Mouse (Mus musculus) gastrocnemius, postnatal 36 days (tissue): ENCODE results near the gene Gm21974. TPM values are rescaled to one million over a fixed set of nuclear protein-coding genes. Genes with fewer than 3 reads are reported as not detected.
A peak's percentile ranks its signal among the peaks of the same experiment; 100 is the strongest.
"Not testable (repeated sequence)": the region's sequence is repeated elsewhere in the genome, so short reads cannot be mapped to it uniquely, and the experiment has no call there.

ENCODE experiments used
- DNase-seq, 2 experiments: peaks; one replicate each; pipeline ENCODE4 v3.0.0; 2022
- intact Hi-C: fragments of 180-260 bp; cut with DNase I; formaldehyde crosslinking; loops from one replicate; pipeline ENCODE4 v1.15.1; 2025
- long read RNA-seq, 2 experiments: library from polyadenylated mRNA; stranded (forward); transcript quantifications; one replicate each; pipeline ENCODE4 v2.0.0; 2021
- total RNA-seq, 2 experiments: library from RNA; stranded (reverse); gene quantifications; 2 replicates each; pipeline ENCODE4 v1.2.3; 2021

Gm21974 gene
- not detected for total RNA-seq
- long read RNA-seq, experiment 1: 0 reads
- long read RNA-seq, experiment 2, partial matches to known transcripts: 1 of 3 reads
- long read RNA-seq, experiment 2, other reads (novel, unspliced or antisense): 2 of 3 reads

- peak; percentile 93 to 94 for DNase-seq
- intact Hi-C loops: no loop called here
Observed at GRCm38 (mm10) chr7:127895442-127895841, at the start of gene Gm21974, which contains the start of gene Vkorc1. Gene Gm21974, minus strand, starts transcription at chr7:127895454. Gene Vkorc1, minus strand, starts transcription at chr7:127895617.

DNA sequence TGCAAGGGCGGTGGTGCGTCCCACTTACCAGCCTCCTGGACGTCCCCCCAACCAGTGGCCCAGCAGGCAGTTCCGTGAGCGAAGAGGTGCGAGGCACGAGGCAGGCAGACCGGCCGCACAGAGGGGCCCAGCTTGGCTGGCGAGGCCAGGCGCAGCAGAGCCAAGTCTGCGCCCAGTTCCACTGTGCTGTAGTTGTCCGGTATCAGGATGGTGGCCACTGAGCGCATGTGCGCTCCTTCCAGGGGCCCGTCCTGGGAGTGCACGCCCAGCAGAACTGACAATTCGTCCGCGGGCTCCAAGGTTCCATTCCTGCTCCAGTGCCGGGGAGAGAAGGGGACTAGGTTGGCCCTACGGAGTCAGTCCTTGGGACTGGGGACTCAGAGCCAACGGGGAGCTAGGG is 49.4 kb upstream of the Gm21974 start:
- intact Hi-C loops: no loop called here

DNA sequence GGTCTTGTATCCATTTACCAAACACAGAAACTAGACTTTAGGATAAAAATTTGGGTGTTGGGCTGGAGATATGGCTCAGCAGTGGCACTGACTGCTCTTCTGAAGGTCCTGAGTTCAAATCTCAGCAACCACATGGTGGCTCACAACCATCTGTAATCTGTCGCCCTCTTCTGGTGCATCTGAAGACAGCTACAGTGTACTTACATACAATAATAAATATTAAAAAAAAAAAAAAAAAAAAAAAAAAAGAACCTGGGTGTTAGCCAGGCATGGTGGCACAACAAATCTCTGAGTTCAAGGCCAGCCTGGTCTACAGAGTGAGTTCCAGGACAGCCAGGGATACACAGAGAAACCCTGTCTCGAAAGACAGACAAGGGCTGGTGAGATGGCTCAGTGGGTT is 46.8 kb upstream of the Gm21974 start:
- intact Hi-C loops, DNase-seq: not testable (repeated sequence)

More for the DNA sequence above, 49.4 kb upstream of the Gm21974 start:
- DNase-seq: no peak

GRCm38 (mm10) chr7:127936216-127936884 is 41.1 kb upstream of the Gm21974 start:
- no peak for DNase-seq
- intact Hi-C loops: loop anchor here (5.0 kb wide), 1 partner anchor 134 kb away; the partner anchor contains the start of gene Hsd3b7

DNA sequence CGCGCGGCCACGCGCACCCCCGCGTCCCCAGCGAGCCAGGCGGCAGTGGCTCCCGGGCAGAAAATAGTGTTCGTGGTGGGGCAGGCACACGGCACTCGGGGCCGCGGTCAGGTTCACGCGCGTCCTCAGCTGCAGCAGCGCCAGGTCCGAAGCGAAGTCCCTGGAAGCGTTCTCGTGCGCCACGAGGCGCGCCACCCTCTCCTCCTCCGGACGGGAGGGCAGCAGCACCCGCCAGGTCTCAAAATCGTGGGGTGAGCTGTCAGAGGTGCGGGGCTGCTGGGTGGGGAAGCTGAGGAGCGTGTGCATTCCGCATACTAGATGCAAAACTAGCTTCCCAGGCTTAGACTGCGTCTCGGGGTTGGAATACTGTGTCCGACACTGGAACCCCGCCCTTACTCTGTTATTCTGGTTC is 40.5 kb upstream of the Gm21974 start:
- DNase-seq: no peak
- intact Hi-C loops: loop anchor here (5.0 kb wide), 1 partner anchor 133 kb away; the partner anchor contains the start of gene Hsd3b7

- DNase-seq: peak; percentile 95 to 96
- intact Hi-C loops: loop anchor here (5.0 kb wide), 1 partner anchor 133 kb away; the partner anchor contains the start of gene Hsd3b7
Observed at GRCm38 (mm10) chr7:127935028-127935722, 39.9 kb upstream of the Gm21974 start.

DNA sequence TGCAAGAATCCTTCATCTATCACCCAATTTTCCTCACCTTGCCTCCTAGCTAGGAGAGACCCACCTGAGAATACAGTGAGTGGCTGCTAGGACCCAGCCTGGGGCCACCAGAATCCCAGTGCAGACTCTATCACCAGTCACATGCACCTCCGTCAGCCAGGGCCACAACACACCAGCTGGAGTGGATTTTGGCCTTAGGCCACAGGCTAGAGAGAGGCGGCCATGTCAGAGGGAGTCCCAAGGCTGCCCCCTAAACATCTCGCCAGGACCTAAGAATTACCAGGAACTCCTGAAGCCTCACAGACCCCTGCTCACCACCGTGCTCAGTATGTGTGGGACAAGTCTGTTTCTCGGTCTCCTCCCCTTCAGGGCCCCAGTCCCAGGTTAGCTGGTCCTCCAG is 38.8 kb upstream of the Gm21974 start:
- no peak for DNase-seq
- intact Hi-C loops: no loop called here

GRCm38 (mm10) chr7:127932273-127933031 is 37.2 kb upstream of the Gm21974 start:
- intact Hi-C loops: no loop called here

GRCm38 (mm10) chr7:127931351-127932135 is 36.3 kb upstream of the Gm21974 start:
- no peak for DNase-seq
- intact Hi-C loops: no loop called here

More at GRCm38 (mm10) chr7:127932273-127933031, 37.2 kb upstream of the Gm21974 start:
- no peak for DNase-seq

- DNase-seq: no peak
- intact Hi-C loops: no loop called here
Observed at GRCm38 (mm10) chr7:127930636-127931035, 35.4 kb upstream of the Gm21974 start.

DNA sequence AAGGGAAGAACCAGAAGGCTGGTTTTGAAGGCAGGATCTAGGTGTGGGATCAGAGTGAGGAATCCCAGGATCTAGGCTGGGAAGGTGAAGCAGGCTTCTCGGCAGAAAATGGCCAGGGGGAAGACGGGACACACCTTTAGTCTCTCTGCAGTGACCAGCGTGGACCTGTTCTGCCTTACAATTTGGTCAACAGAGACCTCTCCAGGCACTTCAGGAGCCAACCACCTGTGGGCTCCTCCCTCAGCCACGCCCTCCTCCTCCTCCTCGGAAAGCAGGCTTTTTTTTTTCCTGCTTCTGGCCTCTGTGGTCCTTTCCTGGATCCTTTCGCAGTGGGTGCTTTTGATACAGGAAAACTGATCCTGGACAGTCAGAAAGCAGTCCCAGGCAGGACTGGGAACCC is 34.7 kb upstream of the Gm21974 start, which contains the start of gene Prss8:
Gene Prss8 (minus strand): TSS at position 182 of the 400 bp plus-strand sequence.
- intact Hi-C loops: no loop called here
- DNase-seq: no peak

- intact Hi-C loops: no loop called here
- no peak for DNase-seq
Observed at GRCm38 (mm10) chr7:127928596-127928995, 33.3 kb upstream of the Gm21974 start.

DNA sequence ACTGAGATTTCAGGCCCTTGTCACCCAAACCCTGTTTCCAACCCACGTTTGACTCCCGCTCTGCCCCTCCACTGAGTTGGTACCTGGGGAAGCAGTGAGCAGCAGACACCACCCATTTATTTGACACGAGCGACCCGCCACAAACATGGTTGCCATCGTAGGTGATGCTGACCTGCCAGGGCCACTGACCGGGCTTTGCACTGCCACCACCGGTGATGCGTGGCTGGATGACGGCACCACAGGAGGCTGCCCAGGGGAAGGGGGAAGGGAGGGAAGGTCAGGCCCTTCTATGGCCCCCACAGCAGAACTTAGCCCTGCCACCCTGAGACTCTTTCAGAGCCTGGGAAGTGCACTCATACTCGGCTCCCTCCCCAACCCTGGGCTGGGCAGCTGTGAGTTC is 32.5 kb upstream of the Gm21974 start:
- no peak for DNase-seq
- intact Hi-C loops: no loop called here

DNA sequence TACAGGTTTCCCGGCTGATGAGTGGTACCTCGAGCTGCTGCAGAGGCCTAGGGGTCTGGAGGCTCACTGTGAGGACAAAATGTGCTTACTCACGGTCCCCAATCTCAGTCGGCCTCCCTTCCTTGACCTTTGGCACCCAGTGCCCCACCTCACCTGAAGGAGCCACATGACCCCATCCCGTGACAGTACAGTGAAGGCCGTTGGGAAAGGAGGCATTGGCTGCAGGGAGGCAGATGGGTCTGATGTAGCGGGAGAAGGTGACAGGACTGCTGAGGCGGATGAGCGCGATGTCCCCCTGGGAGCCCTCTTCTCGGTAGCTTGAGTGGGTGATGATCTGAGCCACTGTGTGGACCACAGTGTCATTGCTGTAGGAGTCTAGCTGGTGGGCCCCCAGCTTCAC is 31.6 kb upstream of the Gm21974 start:
- intact Hi-C loops: no loop called here
- DNase-seq: no peak

DNA sequence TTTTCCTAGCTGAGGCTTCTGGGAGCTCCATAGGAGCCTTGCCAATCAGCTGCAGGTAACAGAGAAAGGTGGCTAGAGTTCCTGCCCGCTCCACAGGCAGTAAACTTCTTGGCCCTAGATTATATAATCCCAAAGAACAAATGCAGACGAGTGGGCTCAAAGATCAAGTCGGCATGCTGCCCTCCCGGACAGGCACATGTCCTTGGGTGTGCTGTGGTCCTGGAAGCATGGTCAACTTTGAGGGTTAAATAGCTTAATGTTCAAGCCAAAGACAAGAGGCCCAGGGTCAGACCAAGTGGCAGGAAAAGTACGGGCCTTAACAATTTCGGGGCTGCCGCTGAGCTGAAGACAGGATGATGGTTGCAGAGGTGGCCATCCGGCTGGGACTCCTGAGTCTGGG is 30.8 kb upstream of the Gm21974 start:
- intact Hi-C loops: no loop called here
- no peak for DNase-seq

- no peak for DNase-seq
- intact Hi-C loops: no loop called here
Observed at GRCm38 (mm10) chr7:127925252-127925651, 30.0 kb upstream of the Gm21974 start.

DNA sequence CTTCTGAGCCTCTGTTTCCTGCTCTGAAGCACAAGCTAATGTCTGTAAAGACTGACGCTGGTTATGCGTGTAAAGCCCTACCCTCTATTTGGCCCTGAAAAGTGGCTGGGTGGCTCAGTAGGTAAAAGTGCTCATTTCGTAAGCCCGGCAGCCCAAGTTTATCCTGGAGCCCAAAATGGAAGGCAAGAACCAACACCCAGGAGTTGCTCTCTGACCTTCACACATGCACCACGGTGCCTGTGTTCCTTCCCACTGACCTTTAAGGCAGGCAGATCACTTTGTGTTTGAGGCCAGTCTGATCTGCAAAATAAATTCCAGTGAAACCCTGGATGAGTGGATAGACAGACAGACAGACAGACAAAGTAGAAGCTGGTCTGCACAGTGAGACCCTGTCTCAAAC is 28.5 kb upstream of the Gm21974 start:
- no peak for DNase-seq
- intact Hi-C loops: no loop called here

DNA sequence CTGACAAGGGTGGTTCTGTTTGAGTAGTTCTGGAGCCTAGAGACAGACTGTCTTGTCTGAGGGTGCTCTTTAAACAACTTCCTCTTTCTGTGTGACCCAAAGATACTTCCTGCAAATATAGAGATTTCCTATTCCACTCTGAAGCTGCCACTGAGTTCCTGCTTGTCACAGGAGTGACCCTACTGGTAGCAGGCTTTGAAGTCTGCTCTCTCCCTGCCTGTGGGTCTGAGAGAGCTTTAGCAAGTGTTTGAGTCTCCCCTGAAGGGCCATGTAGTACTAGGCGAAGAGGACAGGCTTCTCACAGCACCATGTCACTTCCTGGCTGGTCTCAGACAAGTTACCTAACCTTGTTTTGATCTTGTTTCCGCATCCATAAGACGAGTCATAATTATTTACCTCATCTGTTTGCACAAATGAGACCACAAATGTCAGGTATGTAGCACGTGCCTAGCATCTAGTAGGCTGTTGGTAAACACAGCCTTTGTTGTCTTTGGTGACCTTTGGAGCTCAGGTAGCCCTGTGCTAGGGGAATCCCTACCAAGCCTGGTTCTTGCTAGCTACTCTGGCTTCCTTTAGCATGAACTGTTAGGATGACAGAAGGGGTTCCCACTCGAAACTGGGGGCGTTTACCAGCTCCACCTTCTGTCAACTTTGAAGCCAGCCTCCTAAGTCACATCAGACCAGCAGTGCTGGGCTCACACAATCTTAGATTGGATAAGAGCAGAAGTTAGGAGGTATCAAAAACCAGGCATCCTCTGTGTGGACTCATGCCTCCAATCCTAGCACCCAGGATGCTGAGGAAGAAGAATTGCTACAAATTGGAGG is 27.4 kb upstream of the Gm21974 start:
- intact Hi-C loops: no loop called here
- no peak for DNase-seq

GRCm38 (mm10) chr7:127921516-127921915 is 26.3 kb upstream of the Gm21974 start:
- no peak for DNase-seq
- intact Hi-C loops: no loop called here
